Mouse (Mus musculus) thymus, adult 18-20 months (tissue): ENCODE measurements around the gene Zfp697.
"Not testable (repeated sequence)": the region's sequence is repeated elsewhere in the genome, so short reads cannot be mapped to it uniquely, and the experiment has no call there.

Experiments
- DNase-seq, 2 experiments: peaks; one replicate each; pipeline ENCODE4 v3.0.0; 2022; ENCODE audit warnings: mixed read lengths in 2 of 2

Zfp697 gene

GRCm38 (mm10) chr3:98374062-98374719 lies 8.1 kb upstream of the Zfp697 start:
- no peak for DNase-seq

GRCm38 (mm10) chr3:98374980-98375379 lies 7.3 kb upstream of the Zfp697 start:
- DNase-seq = no peak

DNA sequence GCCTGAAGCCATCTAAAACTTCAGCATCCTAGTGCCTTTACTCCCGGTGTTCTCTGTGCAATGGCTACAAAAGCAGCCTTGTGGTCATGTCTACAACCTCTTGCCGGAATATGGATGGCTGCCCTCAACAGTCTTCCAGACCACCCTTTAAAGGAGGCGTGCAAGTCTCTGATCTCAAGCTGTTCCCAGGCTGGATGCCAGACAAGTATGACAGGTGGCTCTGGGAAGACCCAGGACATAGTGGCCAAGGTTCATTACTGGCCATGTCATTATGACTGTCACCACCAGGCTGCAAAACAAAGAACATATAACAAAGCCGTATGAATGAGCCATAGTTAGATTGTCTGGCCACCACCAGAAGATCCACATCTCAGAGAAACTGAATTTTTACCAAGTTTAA lies 4.0 kb upstream of the Zfp697 start:
- DNase-seq = no peak

DNA sequence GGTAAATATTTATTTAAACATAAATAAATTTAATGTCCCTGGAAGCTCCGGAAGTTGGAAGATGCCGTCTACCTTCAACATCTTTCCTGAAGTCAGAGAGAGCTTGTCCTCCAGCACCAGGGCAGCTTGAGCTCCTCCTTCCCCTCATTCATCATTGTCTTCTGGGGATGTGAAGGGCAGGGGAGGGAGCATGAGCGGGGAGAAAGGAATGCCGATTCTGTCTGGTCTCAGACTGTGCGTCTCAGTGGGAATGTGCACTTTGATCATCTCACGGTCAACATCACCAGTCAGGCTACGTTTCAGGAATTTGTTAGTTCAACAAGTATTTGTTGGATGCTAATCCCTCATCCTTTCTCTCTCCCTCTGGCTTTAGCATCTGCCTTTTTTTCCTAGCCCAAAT lies 3.0 kb upstream of the Zfp697 start:
- DNase-seq = no peak

DNA sequence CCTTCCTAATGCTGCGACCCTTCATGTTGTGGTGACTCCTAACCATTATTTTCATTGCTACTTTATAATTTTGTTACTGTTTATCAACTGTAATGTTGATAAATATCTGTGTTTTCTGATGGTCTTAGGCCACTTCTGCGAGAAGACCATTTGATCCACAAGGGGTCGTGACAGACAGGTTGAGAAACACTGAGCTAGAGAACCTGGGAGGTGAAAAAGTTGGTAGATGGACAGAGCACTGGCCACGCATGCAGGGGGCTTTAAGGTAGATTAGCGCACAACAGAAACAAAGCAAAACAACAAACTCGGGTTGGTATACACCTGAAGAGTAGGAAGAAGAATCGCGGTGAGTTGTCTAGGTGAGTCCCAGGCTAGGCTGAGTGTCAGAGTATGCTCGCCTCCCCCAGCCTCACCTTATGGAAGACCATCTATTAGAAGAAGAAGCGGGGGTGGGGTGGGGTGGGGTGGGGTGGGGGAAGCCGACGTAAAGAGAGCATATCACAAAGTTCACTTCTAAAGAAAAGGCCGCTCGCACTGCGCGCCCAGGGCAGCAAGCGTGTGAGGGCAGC lies 500 bp upstream of the Zfp697 start:
- DNase-seq = no peak

GRCm38 (mm10) chr3:98383024-98383790 lies 946 bp downstream of the Zfp697 start:
- no peak for DNase-seq

DNA sequence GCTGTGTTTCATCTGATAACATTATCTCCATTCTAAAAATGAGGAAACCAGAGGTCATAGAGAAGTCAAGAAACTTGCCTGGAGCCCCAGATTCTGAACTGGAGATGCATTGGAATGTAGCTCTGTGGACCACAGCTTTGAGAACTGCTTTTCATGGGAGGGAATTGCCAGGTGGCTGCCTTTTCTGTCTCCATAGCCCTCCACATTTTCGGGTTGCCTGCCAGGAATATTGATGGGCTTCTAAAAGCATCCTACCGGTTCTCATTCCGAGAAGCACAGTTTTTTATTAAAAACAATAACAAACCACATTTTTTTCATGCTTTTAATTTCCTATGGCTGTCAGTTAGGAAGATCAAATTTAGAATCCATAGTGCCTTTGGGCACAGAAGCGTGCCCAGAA lies 4.8 kb downstream of the Zfp697 start:
- no peak for DNase-seq

- DNase-seq = no peak
Observed at GRCm38 (mm10) chr3:98387756-98388155, 5.5 kb downstream of the Zfp697 start.

DNA sequence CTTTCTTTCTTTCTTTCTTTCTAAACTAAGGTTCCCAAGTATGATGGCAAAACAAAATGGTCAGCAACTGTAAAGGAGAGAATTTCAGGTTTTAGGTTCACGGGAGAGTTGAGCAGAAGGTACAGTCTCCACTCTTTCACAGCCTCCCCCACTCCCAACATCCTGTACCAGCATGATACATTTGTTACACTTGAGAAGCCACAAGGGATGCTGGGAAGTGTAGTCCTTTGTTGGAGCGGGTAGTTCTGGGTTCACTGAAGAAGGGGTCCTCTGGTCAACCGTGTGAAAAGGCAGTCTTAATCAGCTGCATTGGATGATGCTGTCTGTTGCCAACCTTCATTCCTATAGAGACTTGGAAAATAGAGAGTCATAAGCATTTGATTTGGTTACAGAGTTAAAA lies 7.0 kb downstream of the Zfp697 start:
- no peak for DNase-seq

DNA sequence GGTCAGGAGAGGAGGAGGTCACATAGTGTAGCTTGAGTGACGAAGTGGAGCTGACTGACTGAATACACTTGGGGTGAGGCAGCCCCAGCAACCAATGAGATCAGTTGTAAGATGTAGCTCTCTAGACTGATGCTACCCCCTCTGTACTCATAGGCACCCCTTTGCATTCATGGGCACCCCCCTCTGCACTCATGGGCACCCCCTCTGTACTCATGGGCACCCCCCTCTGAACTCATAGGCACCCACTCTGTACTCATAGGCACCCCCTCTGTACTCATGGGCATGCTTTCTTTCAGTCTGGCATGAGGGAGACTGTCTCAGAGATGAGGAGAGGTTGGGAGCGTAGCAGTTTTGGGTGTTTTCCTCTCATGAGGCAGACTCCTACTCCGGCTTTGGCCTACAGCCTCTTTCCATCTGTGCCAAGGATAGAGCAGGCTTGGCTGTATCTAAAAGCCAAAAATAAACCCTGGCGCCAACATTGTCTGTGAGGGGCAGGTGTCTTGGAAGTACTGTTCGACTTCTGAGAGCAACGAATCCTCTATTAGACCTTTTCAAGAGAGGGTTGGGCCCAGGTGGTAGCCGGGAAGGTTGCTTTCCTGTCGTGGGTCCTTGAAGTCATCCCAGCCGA lies 22.1 kb downstream of the Zfp697 start:
- DNase-seq = not testable (repeated sequence)

DNA sequence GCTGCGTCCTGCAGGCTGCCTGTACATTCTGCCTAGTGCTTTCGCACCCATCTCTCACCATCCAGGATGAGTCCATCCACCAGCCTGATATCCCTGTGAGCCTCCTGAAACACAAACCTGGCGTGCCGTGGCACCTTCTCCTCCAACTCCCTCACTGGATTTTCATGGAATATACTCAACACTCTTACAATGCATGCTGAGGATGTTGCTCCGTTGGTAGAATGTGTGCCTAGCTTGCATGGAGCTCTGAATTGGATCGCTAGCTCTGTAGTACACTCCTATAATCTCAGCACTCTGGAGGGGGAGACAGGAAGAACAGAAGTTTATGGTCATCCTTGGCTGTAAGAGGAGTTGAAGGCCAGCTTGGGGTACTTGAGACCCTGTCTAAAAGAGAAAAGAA lies 23.6 kb downstream of the Zfp697 start:
- not testable (repeated sequence) for DNase-seq

DNA sequence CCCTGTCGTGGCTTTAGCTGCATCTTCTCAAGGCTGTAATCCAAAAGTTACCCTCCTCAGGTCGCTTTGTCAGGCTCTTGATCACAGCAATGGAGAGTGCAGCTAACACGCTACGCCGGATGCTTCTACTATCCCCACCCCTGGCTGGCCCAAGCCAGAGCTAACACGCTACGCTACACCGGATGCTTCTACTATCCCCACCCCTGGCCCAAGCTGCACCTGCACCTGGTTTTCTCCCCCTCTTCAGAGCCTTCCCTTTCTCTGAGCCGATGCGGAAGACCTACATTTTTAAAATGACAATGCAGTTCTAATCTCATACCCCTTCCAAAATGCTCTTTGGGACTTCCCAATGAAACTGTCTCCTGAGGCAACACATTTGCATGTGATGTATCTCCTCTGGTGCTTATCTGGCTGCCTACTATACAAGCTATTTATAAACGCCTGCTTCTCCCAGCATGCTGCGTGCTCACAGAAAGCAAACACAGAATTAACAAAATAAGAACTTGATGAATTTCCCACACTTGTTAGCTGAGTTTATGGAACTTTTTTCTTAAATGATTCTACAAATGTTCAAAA lies 24.4 kb downstream of the Zfp697 start:
- peak; percentile 61 to 78 for DNase-seq

GRCm38 (mm10) chr3:98407261-98407780 lies 25.1 kb downstream of the Zfp697 start:
- DNase-seq = not testable (repeated sequence)

DNA sequence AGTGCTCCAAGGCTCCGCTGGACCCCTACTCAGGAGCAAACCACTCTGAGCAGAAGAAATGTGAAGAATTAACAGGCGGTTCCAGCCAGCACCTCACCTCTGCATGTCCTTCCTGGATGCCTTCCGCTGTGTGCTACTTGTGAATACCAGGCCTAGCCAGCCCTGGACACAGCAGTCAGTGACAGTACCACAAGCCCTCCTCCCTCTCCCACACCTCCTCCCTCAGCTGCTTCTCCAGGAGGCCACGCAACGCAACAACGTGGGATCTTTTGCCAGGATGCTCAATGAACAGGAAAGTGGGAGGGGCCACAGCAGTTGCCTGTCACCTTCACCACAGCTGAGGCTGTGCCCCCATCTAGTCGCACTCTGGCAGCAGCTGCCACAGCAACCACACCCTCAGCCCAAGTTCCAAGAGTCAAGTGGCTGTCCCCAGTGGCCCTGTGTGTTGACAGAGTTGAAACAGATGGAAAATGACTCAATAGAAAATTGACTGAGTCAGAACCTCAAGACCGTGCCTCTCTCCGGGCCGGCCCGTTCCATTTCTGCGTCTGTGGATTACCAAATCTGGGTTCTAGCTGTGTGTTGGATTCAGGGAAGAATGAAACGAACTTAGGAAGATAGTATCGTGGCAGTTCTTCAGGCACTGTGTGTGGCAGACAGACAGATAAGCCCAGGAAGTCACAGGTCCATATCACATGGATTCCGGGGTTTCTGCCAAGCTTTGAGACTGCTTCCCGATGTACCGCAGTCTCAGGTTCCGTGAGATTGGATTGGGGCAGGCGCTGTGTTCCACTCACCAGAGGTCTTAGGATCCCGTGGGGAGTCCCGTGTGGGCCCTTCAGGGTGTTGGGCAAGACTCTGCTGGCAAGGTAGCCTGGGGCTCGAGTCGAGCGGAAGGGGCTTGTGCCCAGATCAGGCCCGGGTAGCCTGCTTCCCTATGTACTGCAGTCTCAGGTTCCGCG lies 28.6 kb downstream of the Zfp697 start:
- DNase-seq = not testable (repeated sequence)

DNA sequence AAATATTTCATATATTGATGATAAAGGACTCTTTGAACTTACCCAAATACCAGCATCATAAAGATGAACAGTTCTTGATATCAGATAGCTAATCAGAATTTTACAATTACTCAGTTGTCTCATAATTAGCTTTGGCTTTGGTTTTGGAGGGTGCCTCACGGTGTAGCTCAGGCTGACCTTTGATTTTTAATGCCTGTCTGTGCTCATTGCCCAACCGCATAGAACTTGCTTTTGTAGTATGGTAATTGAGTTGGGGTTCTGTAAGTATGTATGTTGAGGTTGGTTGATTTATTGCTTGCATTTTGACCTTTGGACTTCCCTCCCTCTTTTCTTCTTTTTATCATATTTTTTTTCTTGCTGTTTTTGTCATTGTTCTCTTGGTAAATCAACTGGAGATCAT lies 31.5 kb downstream of the Zfp697 start:
- DNase-seq = no peak

DNA sequence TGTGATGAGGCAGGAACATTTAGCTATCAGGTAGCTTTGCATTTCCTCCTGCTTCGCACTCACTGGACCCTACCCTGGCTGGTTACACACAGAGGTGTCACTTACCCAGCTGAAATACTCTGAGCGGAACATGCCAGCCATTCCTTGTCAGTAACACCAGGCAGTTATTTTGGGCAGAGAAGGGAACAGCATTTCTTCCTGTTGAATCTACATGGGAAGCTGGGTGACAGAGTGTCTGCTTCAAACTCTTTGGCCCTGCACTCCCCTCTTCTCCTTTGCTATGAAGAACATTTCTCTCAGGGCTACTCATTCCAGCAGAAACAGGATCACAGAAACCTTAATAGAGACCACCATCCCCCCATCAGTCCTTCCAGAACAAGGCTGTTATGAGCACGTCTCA lies 32.0 kb downstream of the Zfp697 start:
- no peak for DNase-seq

GRCm38 (mm10) chr3:98416426-98417250 lies 34.4 kb downstream of the Zfp697 start:
- DNase-seq = no peak

- DNase-seq = no peak
Observed at GRCm38 (mm10) chr3:98417328-98417727, 35.1 kb downstream of the Zfp697 start.

DNA sequence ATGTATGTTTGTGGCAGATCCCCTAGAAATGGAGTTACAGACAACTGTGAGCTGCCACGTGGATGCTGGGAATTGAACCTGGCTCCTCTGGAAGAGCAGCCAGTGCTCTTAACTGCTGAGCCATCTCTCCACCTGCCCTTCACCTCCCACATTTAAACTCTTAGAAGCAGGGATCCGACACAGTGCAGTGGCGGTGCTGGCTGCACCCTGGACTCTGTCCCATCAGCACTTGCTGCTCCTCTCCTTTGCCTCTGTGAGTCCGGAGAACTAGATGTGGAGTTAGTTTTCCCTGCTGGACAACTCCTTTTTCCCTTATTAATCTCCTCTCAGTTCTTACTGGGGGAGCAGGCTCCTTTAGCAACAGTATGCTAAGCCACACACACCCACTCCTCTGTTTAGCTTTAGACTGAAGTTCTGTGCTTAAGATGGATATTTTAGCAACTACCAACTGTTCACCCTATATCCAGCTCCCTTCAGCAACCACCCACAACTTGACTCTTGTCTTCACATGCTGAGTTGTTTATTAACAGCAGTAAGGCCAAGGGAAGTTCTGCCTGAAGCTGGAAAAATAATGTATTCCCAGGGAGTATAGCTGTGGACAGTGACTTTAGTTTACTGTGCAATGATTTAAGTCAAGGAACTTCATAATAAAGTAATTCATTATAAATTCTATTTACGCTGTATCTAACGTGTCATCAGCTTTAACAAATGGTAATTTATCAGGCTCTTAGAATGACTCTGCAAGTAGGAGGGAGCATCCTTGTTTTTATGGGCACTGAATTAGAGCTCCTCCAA lies 36.9 kb downstream of the Zfp697 start:
- DNase-seq = no peak

DNA sequence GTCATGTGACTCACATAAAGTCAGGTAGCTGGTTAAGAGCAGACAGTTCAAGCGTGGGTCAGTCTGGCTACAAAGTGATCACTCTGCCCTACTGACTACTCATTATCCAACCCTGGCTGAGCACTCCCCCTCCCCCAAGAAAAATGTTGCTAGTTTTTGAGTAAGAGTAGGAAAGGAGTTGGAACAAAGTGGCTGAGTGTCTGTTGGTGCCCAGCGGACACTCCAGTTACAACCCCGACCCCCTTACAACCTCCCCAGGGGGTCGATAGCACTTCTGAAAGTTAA lies 37.5 kb downstream of the Zfp697 start:
- no peak for DNase-seq
